Comparison of ENCODE assay signal across 11 mouse cellular contexts in genomic region chr1:105301764-105302163, GRCm38 (mm10). TPM values are rescaled to one million over a fixed set of nuclear protein-coding genes. Genes with fewer than 3 reads are reported as not detected.
DNase-seq lines count a peak whose midpoint lies in the region; ATAC-seq lines count a peak whose summit lies in the region.
"Had no signal": no experiment of that assay in that cellular context is flagged by ENCODE, and none has a peak within 500 bp of the region (broad histone marks: within the 10 kb centered on the region; RNA-seq: fewer than 3 reads in every experiment).

No protein-coding gene starts in this region.

- H3K27ac ChIP-seq in hindbrain, embryonic 15.5 days (replicated peaks) = peak overlapping the region; percentile 57
- no peak overlapping the region for H3K27ac ChIP-seq in hindbrain, embryonic 11.5 days (ENCODE audit: low read depth, low read length)
- H3K27ac ChIP-seq in forebrain, embryonic 16.5 days (ENCODE audit: low read length) = 0 out of 2 replicates have a peak overlapping the region, but pooled peaks have one; percentile 18
- H3K27ac ChIP-seq: intestine, embryonic 15.5 days; liver, embryonic 15.5 days had no signal

- no peaks in the 10 kb centered on the region for H3K27me3 ChIP-seq in hindbrain, embryonic 15.5 days
- H3K27me3 ChIP-seq in hindbrain, embryonic 11.5 days (ENCODE audit: control insufficient read depth, insufficient read depth, low read length) = no peaks in the 10 kb centered on the region
- no peaks in the 10 kb centered on the region for H3K27me3 ChIP-seq in forebrain, embryonic 16.5 days (replicated peaks; ENCODE audit: control insufficient read depth, insufficient read depth, low read length)
- H3K27me3 ChIP-seq: intestine, embryonic 15.5 days; liver, embryonic 15.5 days had no signal

- no peaks in the 10 kb centered on the region for H3K36me3 ChIP-seq in hindbrain, embryonic 15.5 days
- no peaks in the 10 kb centered on the region for H3K36me3 ChIP-seq in hindbrain, embryonic 11.5 days (ENCODE audit: control insufficient read depth, insufficient read depth, low read length)
- H3K36me3 ChIP-seq in forebrain, embryonic 16.5 days (ENCODE audit: control insufficient read depth, insufficient read depth) = no peaks in the 10 kb centered on the region
- H3K36me3 ChIP-seq: intestine, embryonic 15.5 days; liver, embryonic 15.5 days had no signal

- no peaks in the 10 kb centered on the region for H3K9me3 ChIP-seq in hindbrain, embryonic 15.5 days
- no peaks in the 10 kb centered on the region for H3K9me3 ChIP-seq in hindbrain, embryonic 11.5 days (ENCODE audit: control insufficient read depth, low read length)
- H3K9me3 ChIP-seq in forebrain, embryonic 16.5 days (ENCODE audit: control insufficient read depth, low read length) = no peaks in the 10 kb centered on the region
- H3K9me3 ChIP-seq: intestine, embryonic 15.5 days; liver, embryonic 15.5 days had no signal

- 85% methylated on average over 9 of the region's 9 CpGs for WGBS in hindbrain, embryonic 15.5 days
- WGBS in hindbrain, embryonic 11.5 days = 93% methylated on average over 9 of the region's 9 CpGs
- 61% methylated on average over 9 of the region's 9 CpGs for WGBS in forebrain, embryonic 16.5 days

- no peak overlapping the region for H3K4me3 ChIP-seq in hindbrain, embryonic 15.5 days
- no peak overlapping the region for H3K4me3 ChIP-seq in hindbrain, embryonic 11.5 days (ENCODE audit: low read depth, low read length)
- no peak overlapping the region for H3K4me3 ChIP-seq in forebrain, embryonic 16.5 days (replicated peaks; ENCODE audit: low read length)
- H3K4me3 ChIP-seq: intestine, embryonic 15.5 days; liver, embryonic 15.5 days had no signal

- H3K9ac ChIP-seq in hindbrain, embryonic 15.5 days = no peak overlapping the region
- no peak overlapping the region for H3K9ac ChIP-seq in hindbrain, embryonic 11.5 days (ENCODE audit: low read depth, low read length)
- no peak overlapping the region for H3K9ac ChIP-seq in forebrain, embryonic 16.5 days (replicated peaks; ENCODE audit: low read depth, low read length)
- H3K9ac ChIP-seq: intestine, embryonic 15.5 days; liver, embryonic 15.5 days had no signal

- no peak overlapping the region for H3K4me2 ChIP-seq in hindbrain, embryonic 15.5 days
- no peak overlapping the region for H3K4me2 ChIP-seq in hindbrain, embryonic 11.5 days (replicated peaks; ENCODE audit: low read depth, low read length)
- peak overlapping the region; percentile 13; the same call in 1 of the 2 replicates for H3K4me2 ChIP-seq in forebrain, embryonic 16.5 days (ENCODE audit: low read length)
- H3K4me2 ChIP-seq: intestine, embryonic 15.5 days; liver, embryonic 15.5 days had no signal

- H3K4me1 ChIP-seq in hindbrain, embryonic 15.5 days (replicated peaks) = no peaks in the 10 kb centered on the region
- no peaks in the 10 kb centered on the region for H3K4me1 ChIP-seq in hindbrain, embryonic 11.5 days (replicated peaks; ENCODE audit: control insufficient read depth, insufficient read depth, low read length)
- H3K4me1 ChIP-seq in forebrain, embryonic 16.5 days (replicated peaks; ENCODE audit: control insufficient read depth, insufficient read depth, low read length) = peaks cover 8% of the 10 kb centered on the region
- H3K4me1 ChIP-seq: liver, embryonic 15.5 days had no signal

- DNase-seq in hindbrain, embryonic 11.5 days (ENCODE audit: low spot score) = no peak
- peak; percentile 2 for DNase-seq in right cerebral cortex, adult 18-20 months
- DNase-seq in right cerebral cortex, postnatal 25 days = no peak
- peak; percentile 15 to 62 for DNase-seq in kidney, postnatal 25 days
- no peak for DNase-seq in spleen, postnatal 36 days (ENCODE audit: low spot score in 2 of 2)
- DNase-seq in B cell, adult 2 months = no peak
- DNase-seq: adrenal gland, adult 8-10 months had no signal

- ATAC-seq in hindbrain, embryonic 15.5 days (ENCODE audit: low FRiP score, low read depth) = 0 out of 2 replicates have a peak, but pooled peaks have one; percentile 61
- ATAC-seq in hindbrain, embryonic 11.5 days (ENCODE audit: low FRiP score) = no peak
- peak; percentile 82 for ATAC-seq in forebrain, embryonic 16.5 days
- ATAC-seq: intestine, embryonic 15.5 days had no signal

RNA-seq across cellular contexts. Expression of gene Rnf152, which starts 54.7 kb away (rescaled TPM):
- 22.6 and 23.3 TPM in 2 replicates for polyA plus RNA-seq in hindbrain, embryonic 15.5 days (2015; fragmentation: Nextera tagmentation; extraction: Ambion mirVana)
- polyA plus RNA-seq in hindbrain, embryonic 11.5 days (2014; fragmentation: Nextera tagmentation; extraction: Ambion mirVana) = 2.3 and 2.5 TPM in 2 replicates
- 6.2 and 9.2 TPM in 2 replicates for polyA plus RNA-seq in forebrain, embryonic 16.5 days (2015; fragmentation: Nextera tagmentation; extraction: Ambion mirVana)

Comparison
In these comparisons a context has a peak if more than half of its experiments do, and no peak if none do; other contexts are left out.
1. DNase-seq: peak in right cerebral cortex, adult 18-20 months (single experiment) and kidney, postnatal 25 days (2 of 2); none in hindbrain, embryonic 11.5 days (single experiment), right cerebral cortex, postnatal 25 days (single experiment), spleen, postnatal 36 days (0 of 2) and B cell, adult 2 months (0 of 2).